Mouse (Mus musculus) mesoderm, embryonic 11.5 days (tissue): Measurements from ENCODE around the gene Supt5.
A peak's percentile ranks its signal among the peaks of the same experiment; 100 is the strongest.

Experiments used
- DNase-seq: peaks from one replicate; pipeline ENCODE4 v3.0.0-alpha.2; 2012; ENCODE audit warnings: low read depth, low spot score

Supt5 gene

GRCm38 (mm10) chr7:28351676-28352191 lies 13.2 kb upstream of the Supt5 start:
- no peak for DNase-seq

- peak; percentile 98 for DNase-seq
These were observed 11.8 kb upstream of the Supt5 start, which contains the start of gene Rps16 for GRCm38 (mm10) chr7:28350155-28350883. Gene Rps16 (plus strand): TSS chr7:28350652.

- no peak for DNase-seq
These were observed 10.1 kb upstream of the Supt5 start for GRCm38 (mm10) chr7:28348601-28349000.

GRCm38 (mm10) chr7:28347746-28348145 lies 9.2 kb upstream of the Supt5 start:
- no peak for DNase-seq

- DNase-seq: peak; percentile 83
These were observed 6.1 kb upstream of the Supt5 start for GRCm38 (mm10) chr7:28344637-28345036.

GRCm38 (mm10) chr7:28341381-28341780 lies 2.8 kb upstream of the Supt5 start:
- DNase-seq: no peak

GRCm38 (mm10) chr7:28339213-28339917 lies 819 bp upstream of the Supt5 start:
- peak; percentile 60 for DNase-seq

GRCm38 (mm10) chr7:28335471-28335870 lies 3.1 kb downstream of the Supt5 start:
- DNase-seq: no peak

GRCm38 (mm10) chr7:28334534-28334933 lies 4.0 kb downstream of the Supt5 start:
- DNase-seq: no peak

GRCm38 (mm10) chr7:28328260-28328659 lies 10.3 kb downstream of the Supt5 start:
- no peak for DNase-seq

GRCm38 (mm10) chr7:28326457-28326856 lies 12.1 kb downstream of the Supt5 start:
- no peak for DNase-seq

- DNase-seq: no peak
These were observed 13.3 kb downstream of the Supt5 start for GRCm38 (mm10) chr7:28325293-28325692.

GRCm38 (mm10) chr7:28321974-28322720 lies 16.4 kb downstream of the Supt5 start:
- no peak for DNase-seq

- no peak for DNase-seq
These were observed 19.8 kb downstream of the Supt5 start for GRCm38 (mm10) chr7:28318714-28319113.

GRCm38 (mm10) chr7:28318036-28318435 lies 20.5 kb downstream of the Supt5 start:
- DNase-seq: no peak

GRCm38 (mm10) chr7:28311926-28312543 lies 26.5 kb downstream of the Supt5 start, which contains the start of gene Timm50:
Gene Timm50 (minus strand): TSS chr7:28312072.
- DNase-seq: peak; percentile 97

GRCm38 (mm10) chr7:28311151-28311925 lies 27.2 kb downstream of the Supt5 start:
- no peak for DNase-seq

GRCm38 (mm10) chr7:28309737-28310136 lies 28.8 kb downstream of the Supt5 start:
- no peak for DNase-seq

GRCm38 (mm10) chr7:28306216-28306615 lies 32.3 kb downstream of the Supt5 start:
- DNase-seq: no peak

- no peak for DNase-seq
These were observed 32.9 kb downstream of the Supt5 start for GRCm38 (mm10) chr7:28305641-28306040.
